Mouse (Mus musculus) liver, embryonic 16.5 days (tissue): Measurements from ENCODE around the gene Notch1. TPM values are rescaled to one million over a fixed set of nuclear protein-coding genes. Genes with fewer than 3 reads are reported as not detected.

Experiments
- ATAC-seq: fragments of 200-750 bp; cut with Nextera tagmentation; 2 replicates; pipeline ENCODE4 v1.8.0; 2017; ENCODE audit warnings: low read depth, mild to moderate bottlenecking, moderate number of reproducible peaks, moderate library complexity
- H3K27ac ChIP-seq: fragments of 300-500 bp; sonication (generic); 2 replicates; pipeline ENCODE4 v1.5.1; 2014; ENCODE audit warnings: mild to moderate bottlenecking, low read length
- H3K27me3 ChIP-seq: fragments of 300-500 bp; sonication (generic); 2 replicates; pipeline ENCODE4 v1.6.1; 2014; ENCODE audit warnings: low read depth, low read length, mixed read lengths; ENCODE audit not compliant: control insufficient read depth, insufficient read depth
- H3K36me3 ChIP-seq: fragments of 300-500 bp; sonication (generic); 2 replicates; pipeline ENCODE4 v1.6.1; 2014; ENCODE audit warnings: mild to moderate bottlenecking; ENCODE audit not compliant: control insufficient read depth, insufficient read depth
- H3K4me1 ChIP-seq: fragments of 300-500 bp; sonication (generic); 2 replicates; pipeline ENCODE4 v1.6.1; 2014; ENCODE audit warnings: low read depth, low read length, mixed read lengths; ENCODE audit not compliant: control insufficient read depth
- H3K4me2 ChIP-seq: fragments of 300-500 bp; sonication (generic); 2 replicates; pipeline ENCODE4 v1.6.1; 2014; ENCODE audit warnings: low read depth, low read length, mixed read lengths
- H3K4me3 ChIP-seq: fragments of 300-500 bp; sonication (generic); 2 replicates; pipeline ENCODE4 v1.5.1; 2014; ENCODE audit warnings: low read depth, mild to moderate bottlenecking, low read length
- H3K9ac ChIP-seq: fragments of 300-500 bp; sonication (generic); 2 replicates; pipeline ENCODE4 v1.6.1; 2014; ENCODE audit warnings: low read depth, low read length
- H3K9me3 ChIP-seq: fragments of 300-500 bp; sonication (generic); replicated peaks from 2 replicates; pipeline ENCODE4 v1.6.1; 2016; ENCODE audit warnings: low read length; ENCODE audit not compliant: control insufficient read depth
- WGBS: fragments of 180-500 bp; shearing (Covaris S2); extraction: QIAGEN DNeasy Blood & Tissue Kit; methylation state at CpG from one replicate; pipeline ENCODE4 v1.1.7; 2014; ENCODE audit not compliant: insufficient replicate concordance; 5-methylcytosine and 5-hydroxymethylcytosine counted together
- polyA plus RNA-seq: library from polyadenylated mRNA; unstranded; fragments of >200 nt; fragmentation: Nextera tagmentation; extraction: Ambion mirVana; gene quantifications from 2 replicates; pipeline ENCODE4 v1.2.1, GENCODE M21; 2015

The Notch1 gene
- polyA plus RNA-seq, 1 experiment from 2014 or later, result 2.8 TPM

DNA sequence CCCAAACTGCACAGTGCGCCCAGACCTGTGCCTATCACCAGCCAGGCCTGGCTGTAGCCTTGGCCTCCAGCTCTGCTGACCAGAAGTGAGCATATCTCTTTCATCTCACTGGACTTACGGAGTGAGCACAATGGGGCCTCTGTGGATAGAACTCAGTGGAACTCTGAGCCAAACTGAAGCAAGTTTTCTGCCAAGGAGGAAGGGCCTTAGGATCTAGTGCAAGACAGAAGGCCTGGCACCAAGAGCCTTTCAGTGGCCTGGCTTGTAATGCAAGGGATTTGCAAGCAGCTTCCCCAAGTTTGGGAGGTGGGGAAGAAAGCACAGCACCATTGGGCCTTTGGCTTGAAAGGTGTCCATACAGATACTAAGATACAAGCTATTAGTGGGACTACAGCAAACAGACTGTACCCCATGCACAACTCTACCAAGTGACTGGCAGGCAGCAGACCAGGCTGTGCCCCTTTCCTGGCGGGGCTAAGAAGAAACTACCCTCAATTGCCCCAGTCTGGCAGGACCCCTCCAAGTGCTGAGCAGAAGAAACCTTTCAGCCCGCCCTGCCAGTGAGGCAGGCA lies 16.4 kb downstream of the Notch1 start:
- Histone ChIP-seq H3K4me3 (no peak overlapping the region), H3K4me1 (peaks cover 4% of the 10 kb centered on the region), H3K36me3 (no peaks in the 10 kb centered on the region), H3K9ac (no peak overlapping the region), H3K27ac (no peak overlapping the region), H3K9me3 (no peaks in the 10 kb centered on the region), H3K27me3 (peaks cover 38% of the 10 kb centered on the region), H3K4me2 (no peak overlapping the region)
- ATAC-seq, result no peak
- 56% methylated on average over 4 of the region's 4 CpGs for WGBS

DNA sequence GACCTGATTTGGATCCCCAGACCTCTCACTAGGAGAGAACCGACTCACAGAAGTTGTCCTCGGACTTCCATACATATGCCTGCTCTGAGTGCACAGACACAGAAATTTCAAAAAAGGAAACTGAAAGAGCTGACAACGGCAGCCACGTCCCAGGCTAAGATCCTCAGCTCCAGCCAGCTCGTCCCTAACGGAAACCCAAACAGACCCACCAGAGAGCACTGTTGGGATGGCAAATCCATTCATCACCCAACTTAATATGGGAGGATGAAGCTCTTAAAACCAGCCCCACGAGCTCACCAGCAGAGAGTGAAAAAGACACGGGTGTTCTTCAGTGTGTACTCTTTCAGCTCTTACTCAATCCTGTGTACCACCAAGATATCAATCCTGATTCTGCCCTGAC lies 17.8 kb downstream of the Notch1 start:
- WGBS, result 45% methylated on average over 8 of the region's 8 CpGs
- Histone ChIP-seq H3K4me1 (peaks cover 8% of the 10 kb centered on the region), H3K36me3 (no peaks in the 10 kb centered on the region), H3K9ac (no peak overlapping the region), H3K27me3 (peaks cover 30% of the 10 kb centered on the region), H3K9me3 (no peaks in the 10 kb centered on the region), H3K4me3 (no peak overlapping the region), H3K4me2 (no peak overlapping the region), H3K27ac (no peak overlapping the region)
- ATAC-seq, result no peak

GRCm38 (mm10) chr2:26497861-26498533 lies 18.5 kb downstream of the Notch1 start:
- Histone ChIP-seq H3K9me3 (no peaks in the 10 kb centered on the region), H3K4me3 (no peak overlapping the region), H3K27ac (no peak overlapping the region), H3K9ac (no peak overlapping the region), H3K4me2 (no peak overlapping the region), H3K36me3 (no peaks in the 10 kb centered on the region), H3K27me3 (peaks cover 23% of the 10 kb centered on the region), H3K4me1 (peaks cover 14% of the 10 kb centered on the region)
- ATAC-seq, result no peak
- WGBS, result 34% methylated on average over 11 of the region's 11 CpGs

DNA sequence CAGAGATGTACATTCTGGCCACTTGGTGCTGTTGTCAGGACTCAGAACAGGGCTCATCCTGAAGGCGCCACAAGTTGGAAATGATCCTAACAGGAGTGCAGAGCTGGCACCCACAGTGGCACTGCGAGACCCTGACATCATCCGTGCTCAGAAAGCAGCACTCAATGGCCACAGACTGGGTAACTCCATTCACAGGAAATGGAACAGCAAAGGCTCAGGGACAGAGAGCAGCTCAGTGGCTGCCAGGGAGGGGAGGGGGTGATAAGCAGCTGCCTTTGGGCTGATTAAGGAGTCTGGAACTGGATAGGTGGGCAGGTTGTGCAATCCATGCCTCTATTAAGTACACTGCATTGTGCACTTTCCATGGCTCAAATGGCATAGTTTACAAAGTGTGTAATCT lies 20.0 kb downstream of the Notch1 start:
- H3K4me1 ChIP-seq, result peaks cover 14% of the 10 kb centered on the region
- no peak overlapping the region for H3K9ac ChIP-seq
- H3K4me3 ChIP-seq, result no peak overlapping the region
- no peaks in the 10 kb centered on the region for H3K36me3 ChIP-seq
- H3K27me3 ChIP-seq, result peaks cover 7% of the 10 kb centered on the region
- no peaks in the 10 kb centered on the region for H3K9me3 ChIP-seq
- no peak overlapping the region for H3K27ac ChIP-seq
- 47% methylated on average over 3 of the region's 3 CpGs for WGBS
- ATAC-seq, result no peak
- no peak overlapping the region for H3K4me2 ChIP-seq

- Histone ChIP-seq H3K36me3 (no peaks in the 10 kb centered on the region), H3K4me2 (no peak overlapping the region), H3K4me3 (no peak overlapping the region), H3K9me3 (no peaks in the 10 kb centered on the region), H3K27ac (no peak overlapping the region), H3K27me3 (peaks cover under 1% of the 10 kb centered on the region), H3K9ac (no peak overlapping the region), H3K4me1 (peaks cover 14% of the 10 kb centered on the region)
- 69% methylated on average over 2 of the region's 2 CpGs for whole genome bisulfite sequencing
- ATAC-seq, result no peak
These were observed 20.8 kb downstream of the Notch1 start for GRCm38 (mm10) chr2:26495701-26496100.

- Histone ChIP-seq H3K36me3 (no peaks in the 10 kb centered on the region), H3K9ac (no peak overlapping the region), H3K27me3 (no peaks in the 10 kb centered on the region), H3K4me3 (no peak overlapping the region), H3K4me2 (no peak overlapping the region), H3K27ac (no peak overlapping the region), H3K9me3 (no peaks in the 10 kb centered on the region), H3K4me1 (peaks cover 14% of the 10 kb centered on the region)
- WGBS, result 62% methylated on average over 5 of the region's 5 CpGs
- no peak for ATAC-seq
These were observed 21.5 kb downstream of the Notch1 start for GRCm38 (mm10) chr2:26494991-26495390.

- H3K36me3 ChIP-seq, result no peaks in the 10 kb centered on the region
- no peak overlapping the region for H3K4me3 ChIP-seq
- H3K27me3 ChIP-seq, result no peaks in the 10 kb centered on the region
- no peaks in the 10 kb centered on the region for H3K9me3 ChIP-seq
- WGBS, result 34% methylated on average over 7 of the region's 7 CpGs
- H3K9ac ChIP-seq, result no peak overlapping the region
- ATAC-seq, result no peak
- peaks cover 14% of the 10 kb centered on the region for H3K4me1 ChIP-seq
- no peak overlapping the region for H3K4me2 ChIP-seq
- H3K27ac ChIP-seq, result no peak overlapping the region
These were observed 22.1 kb downstream of the Notch1 start for GRCm38 (mm10) chr2:26494396-26494795.

- H3K27me3 ChIP-seq, result no peaks in the 10 kb centered on the region
- H3K4me2 ChIP-seq, result peak overlapping the region; percentile 18; the same call in 1 of the 2 replicates
- no peak overlapping the region for H3K9ac ChIP-seq
- no peaks in the 10 kb centered on the region for H3K9me3 ChIP-seq
- peaks cover 16% of the 10 kb centered on the region for H3K4me1 ChIP-seq
- H3K4me3 ChIP-seq, result no peak overlapping the region
- WGBS, result 20% methylated on average over 9 of the region's 9 CpGs
- H3K27ac ChIP-seq, result peak overlapping the region; percentile 66
- H3K36me3 ChIP-seq, result no peaks in the 10 kb centered on the region
- ATAC-seq, result peak; percentile 41
These were observed 23.3 kb downstream of the Notch1 start for GRCm38 (mm10) chr2:26493021-26493781.

- Histone ChIP-seq H3K36me3 (no peaks in the 10 kb centered on the region), H3K9me3 (no peaks in the 10 kb centered on the region), H3K9ac (no peak overlapping the region), H3K4me3 (no peak overlapping the region), H3K27ac (no peak overlapping the region), H3K27me3 (no peaks in the 10 kb centered on the region), H3K4me2 (no peak overlapping the region), H3K4me1 (peaks cover 29% of the 10 kb centered on the region)
- ATAC-seq, result no peak
- WGBS, result 31% methylated on average over 4 of the region's 4 CpGs
These were observed 25.6 kb downstream of the Notch1 start for GRCm38 (mm10) chr2:26490760-26491301.
